Mouse (Mus musculus): ENCODE results near the gene Ins2. TPM values are rescaled to one million over a fixed set of nuclear protein-coding genes. Genes with fewer than 3 reads are reported as not detected.

Ins2 gene
- polyA plus RNA-seq, 1 experiment from 2014 or later = not detected

DNA sequence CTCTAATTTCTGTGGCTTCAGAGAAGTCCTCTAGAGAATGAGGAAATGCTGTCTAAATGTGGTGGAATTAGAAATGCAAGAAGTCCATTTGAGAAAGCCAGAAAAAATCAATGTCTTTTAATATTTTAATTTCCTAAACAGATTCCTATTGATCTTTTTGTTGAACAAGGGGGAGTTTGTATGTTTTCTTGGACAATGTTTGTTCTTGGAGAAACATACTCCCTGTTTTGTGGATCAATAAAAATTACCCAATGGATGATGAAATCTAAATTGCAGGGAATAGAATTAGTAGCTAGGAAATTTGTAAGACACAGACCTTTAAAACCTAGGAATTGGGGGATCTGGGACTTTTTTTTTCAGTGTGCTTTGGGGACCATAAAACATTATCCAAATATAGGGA lies 81.4 kb downstream of the Ins2 start:
- no peak for ATAC-seq (ENCODE audit: low read depth)

DNA sequence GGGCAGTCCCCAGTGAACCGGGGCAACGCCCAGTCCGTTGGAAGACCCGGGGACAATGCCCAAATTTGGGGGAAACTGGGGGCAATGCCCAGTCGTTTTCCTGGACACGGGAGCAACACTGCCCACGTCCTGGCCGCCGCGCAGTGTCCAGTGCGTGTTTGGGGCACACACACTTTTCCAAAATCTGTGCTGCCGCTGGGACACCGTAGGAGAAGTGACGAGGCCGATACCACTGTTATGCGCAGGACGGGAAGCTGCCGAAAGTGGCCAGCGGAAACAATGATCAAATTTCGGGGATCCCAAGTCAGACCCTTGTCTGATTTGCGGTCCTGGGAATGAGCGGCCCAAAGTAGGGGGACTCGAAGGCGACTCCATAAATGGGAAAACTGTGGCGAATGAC lies 82.1 kb downstream of the Ins2 start:
- H3K4me3 ChIP-seq = peak overlapping the region; percentile 36
- peak overlapping the region; percentile 58 for H3K9ac ChIP-seq
- no peaks in the 10 kb centered on the region for H3K36me3 ChIP-seq
- H3K4me1 ChIP-seq (replicated peaks) = peaks cover 33% of the 10 kb centered on the region
- ATAC-seq (ENCODE audit: low read depth) = no peak
- WGBS = under 1% methylated on average over 25 of the region's 25 CpGs
- peak overlapping the region; percentile 59; the same call in 1 of the 2 replicates for H3K27ac ChIP-seq (replicated peaks)
- H3K27me3 ChIP-seq = peaks cover 100% of the 10 kb centered on the region
- H3K4me2 ChIP-seq = peak overlapping the region; percentile 52
- H3K9me3 ChIP-seq = no peaks in the 10 kb centered on the region

More for the DNA sequence above, 81.4 kb downstream of the Ins2 start:
- H3K27ac ChIP-seq (replicated peaks) = no peak overlapping the region
- H3K36me3 ChIP-seq = no peaks in the 10 kb centered on the region
- no peak overlapping the region for H3K4me2 ChIP-seq
- H3K4me1 ChIP-seq (replicated peaks) = peaks cover 33% of the 10 kb centered on the region
- no peak overlapping the region for H3K4me3 ChIP-seq
- H3K27me3 ChIP-seq = peaks cover 100% of the 10 kb centered on the region
- no peaks in the 10 kb centered on the region for H3K9me3 ChIP-seq
- no peak overlapping the region for H3K9ac ChIP-seq

- Histone ChIP-seq H3K9me3 (no peaks in the 10 kb centered on the region), H3K4me1 (replicated peaks) (peaks cover 33% of the 10 kb centered on the region), H3K27me3 (peaks cover 100% of the 10 kb centered on the region), H3K36me3 (no peaks in the 10 kb centered on the region), H3K27ac (replicated peaks) (peak overlapping the region; percentile 59), H3K4me3 (peak overlapping the region; percentile 36), H3K4me2 (peak overlapping the region; percentile 52), H3K9ac (peak overlapping the region; percentile 58)
- WGBS = under 1% methylated on average over 29 of the region's 29 CpGs
- ATAC-seq (ENCODE audit: low read depth) = no peak
Measured at GRCm38 (mm10) chr7:142660651-142660945, 82.6 kb downstream of the Ins2 start.

DNA sequence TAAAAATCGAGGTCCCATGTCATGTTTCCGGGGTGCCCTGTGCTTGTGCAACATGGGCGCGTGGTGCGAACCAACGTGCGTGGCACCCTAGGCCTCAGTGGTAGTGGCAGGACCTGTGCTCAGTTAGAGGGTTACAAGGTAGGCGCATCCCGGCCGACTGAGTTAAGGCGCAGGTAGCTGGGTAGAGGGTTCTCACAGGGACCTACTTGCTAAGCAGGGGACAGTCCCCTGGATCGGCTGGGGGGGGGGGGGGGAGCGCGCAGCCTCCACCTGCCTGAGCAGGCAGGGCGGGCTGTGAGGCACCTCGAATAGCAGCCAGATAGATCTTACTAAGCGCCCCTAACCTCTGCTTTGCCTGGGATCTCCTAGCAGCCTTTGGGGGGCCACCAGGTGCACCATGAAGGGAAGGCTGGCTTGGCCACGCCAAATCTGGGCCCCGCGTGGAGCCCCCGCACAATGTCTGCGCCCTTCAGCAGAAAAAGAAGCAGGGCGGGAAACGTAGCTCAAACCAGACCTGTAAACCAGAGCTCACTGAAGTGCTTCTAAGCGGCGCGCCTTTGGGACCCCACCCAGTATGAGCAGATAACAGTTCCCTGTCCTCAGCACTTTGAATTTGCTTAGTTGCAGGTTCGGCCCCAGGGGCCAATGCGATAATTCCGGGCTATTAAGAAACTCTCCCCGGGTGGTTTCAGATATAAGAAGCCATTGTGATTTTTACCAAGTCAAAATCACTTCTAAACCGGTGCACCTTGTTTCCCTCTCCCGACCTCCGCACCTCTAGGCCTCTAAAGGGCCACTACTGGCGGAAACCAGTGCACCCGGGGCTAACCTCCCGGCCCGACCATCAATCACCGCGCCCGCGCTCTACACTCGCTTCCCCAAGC lies 83.2 kb downstream of the Ins2 start:
- Histone ChIP-seq H3K4me2 (peak overlapping the region; percentile 52), H3K4me1 (replicated peaks) (peaks cover 33% of the 10 kb centered on the region), H3K27ac (replicated peaks) (peak overlapping the region; percentile 59), H3K4me3 (peak overlapping the region; percentile 36), H3K9me3 (no peaks in the 10 kb centered on the region), H3K9ac (peak overlapping the region; percentile 64), H3K27me3 (peaks cover 100% of the 10 kb centered on the region), H3K36me3 (no peaks in the 10 kb centered on the region)
- WGBS = under 1% methylated on average over 43 of the region's 43 CpGs
- peak; percentile 37; the same call in 1 of the 2 replicates for ATAC-seq (ENCODE audit: low read depth)

GRCm38 (mm10) chr7:142659181-142659681 lies 84.0 kb downstream of the Ins2 start:
- Histone ChIP-seq H3K27ac (replicated peaks) (peak overlapping the region; percentile 52; the same call in 1 of the 2 replicates), H3K4me2 (peak overlapping the region; percentile 52), H3K27me3 (peaks cover 100% of the 10 kb centered on the region), H3K4me1 (replicated peaks) (peaks cover 32% of the 10 kb centered on the region), H3K36me3 (no peaks in the 10 kb centered on the region), H3K9me3 (no peaks in the 10 kb centered on the region), H3K4me3 (peak overlapping the region; percentile 36), H3K9ac (peak overlapping the region; percentile 64)
- 1% methylated on average over 57 of the region's 70 CpGs for WGBS
- ATAC-seq (ENCODE audit: low read depth) = peak; percentile 40

GRCm38 (mm10) chr7:142658681-142659180 lies 84.5 kb downstream of the Ins2 start:
- Histone ChIP-seq H3K9me3 (no peaks in the 10 kb centered on the region), H3K9ac (peak overlapping the region; percentile 64), H3K27me3 (peaks cover 100% of the 10 kb centered on the region), H3K36me3 (no peaks in the 10 kb centered on the region), H3K4me3 (peak overlapping the region; percentile 36), H3K27ac (replicated peaks) (peak overlapping the region; percentile 52; the same call in 1 of the 2 replicates), H3K4me1 (replicated peaks) (peaks cover 27% of the 10 kb centered on the region), H3K4me2 (peak overlapping the region; percentile 52)
- 0% methylated on average over 38 of the region's 40 CpGs for WGBS
- ATAC-seq (ENCODE audit: low read depth) = peak; percentile 17

DNA sequence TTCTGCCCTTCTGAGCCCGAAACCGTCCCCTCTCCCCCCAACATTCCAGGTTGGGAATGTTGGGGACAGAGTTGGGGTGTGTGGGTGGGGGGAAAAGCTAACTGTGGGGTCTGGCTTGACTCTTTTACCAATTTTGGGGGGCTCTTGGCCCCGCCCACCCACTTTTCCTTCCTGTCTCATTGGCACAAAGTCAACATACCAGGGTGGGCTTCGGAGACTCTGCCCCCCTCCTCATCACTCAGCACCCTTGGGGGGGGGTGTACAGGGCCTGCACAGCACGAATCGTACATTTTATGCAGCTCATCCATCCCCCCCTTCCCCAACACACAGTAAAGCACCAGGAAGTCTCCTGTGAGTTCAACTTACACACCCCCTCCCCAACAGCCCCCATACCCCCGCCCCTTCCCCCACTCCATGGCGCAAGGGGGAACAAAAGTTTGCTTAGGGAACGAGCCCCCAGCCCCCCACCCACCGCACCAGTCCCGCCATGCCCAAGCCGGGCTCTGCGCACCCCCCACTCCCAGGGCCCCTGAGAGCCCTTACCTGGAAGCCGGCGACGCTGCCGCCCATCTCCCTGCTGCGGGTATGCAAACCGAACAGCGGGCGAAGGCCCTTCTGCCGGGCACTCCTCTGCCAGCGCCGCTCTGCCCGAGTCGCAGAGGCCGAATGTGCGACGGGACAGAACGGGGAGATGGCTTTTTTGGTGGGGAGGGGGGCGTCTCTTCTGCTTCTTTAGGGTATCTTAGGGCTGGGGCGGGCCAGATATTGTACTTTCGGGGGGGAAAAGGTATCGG lies 85.2 kb downstream of the Ins2 start:
- Histone ChIP-seq H3K4me2 (peak overlapping the region; percentile 52), H3K4me3 (peak overlapping the region; percentile 36), H3K9ac (peak overlapping the region; percentile 64), H3K4me1 (replicated peaks) (peaks cover 25% of the 10 kb centered on the region), H3K9me3 (no peaks in the 10 kb centered on the region), H3K36me3 (no peaks in the 10 kb centered on the region), H3K27me3 (peaks cover 98% of the 10 kb centered on the region), H3K27ac (replicated peaks) (peak overlapping the region; percentile 52; the same call in 1 of the 2 replicates)
- ATAC-seq (ENCODE audit: low read depth) = no peak
- WGBS = 1% methylated on average over 34 of the region's 34 CpGs

- 3% methylated on average over 7 of the region's 9 CpGs for WGBS
- H3K36me3 ChIP-seq = no peaks in the 10 kb centered on the region
Measured at GRCm38 (mm10) chr7:142657341-142657791, 85.8 kb downstream of the Ins2 start.

GRCm38 (mm10) chr7:142656055-142656454 lies 87.1 kb downstream of the Ins2 start:
- H3K4me1 ChIP-seq (replicated peaks) = peaks cover 25% of the 10 kb centered on the region
- H3K4me3 ChIP-seq = peak overlapping the region; percentile 29
- no peak overlapping the region for H3K27ac ChIP-seq (replicated peaks)
- no peaks in the 10 kb centered on the region for H3K9me3 ChIP-seq
- no peaks in the 10 kb centered on the region for H3K36me3 ChIP-seq
- WGBS = 25% methylated on average over 4 of the region's 4 CpGs
- H3K27me3 ChIP-seq = peaks cover 96% of the 10 kb centered on the region
- H3K4me2 ChIP-seq = peak overlapping the region; percentile 39
- no peak overlapping the region for H3K9ac ChIP-seq
- ATAC-seq (ENCODE audit: low read depth) = no peak

More at GRCm38 (mm10) chr7:142657341-142657791, 85.8 kb downstream of the Ins2 start:
- Histone ChIP-seq H3K4me2 (peak overlapping the region; percentile 52), H3K9ac (peak overlapping the region; percentile 64), H3K9me3 (no peaks in the 10 kb centered on the region), H3K4me1 (replicated peaks) (peaks cover 25% of the 10 kb centered on the region), H3K27me3 (peaks cover 98% of the 10 kb centered on the region), H3K27ac (replicated peaks) (no peak overlapping the region), H3K4me3 (peak overlapping the region; percentile 36)
- ATAC-seq (ENCODE audit: low read depth) = no peak

- peaks cover 22% of the 10 kb centered on the region for H3K4me1 ChIP-seq (replicated peaks)
- H3K9me3 ChIP-seq = no peaks in the 10 kb centered on the region
- H3K9ac ChIP-seq = no peak overlapping the region
- H3K27ac ChIP-seq (replicated peaks) = no peak overlapping the region
- 17% methylated on average over 11 of the region's 11 CpGs for WGBS
- no peaks in the 10 kb centered on the region for H3K36me3 ChIP-seq
- H3K27me3 ChIP-seq = peaks cover 95% of the 10 kb centered on the region
- peak overlapping the region; percentile 17; the same call in 1 of the 2 replicates for H3K4me3 ChIP-seq
- H3K4me2 ChIP-seq = peak overlapping the region; percentile 39
- no peak for ATAC-seq (ENCODE audit: low read depth)
Measured at GRCm38 (mm10) chr7:142655633-142656032, 87.5 kb downstream of the Ins2 start.

DNA sequence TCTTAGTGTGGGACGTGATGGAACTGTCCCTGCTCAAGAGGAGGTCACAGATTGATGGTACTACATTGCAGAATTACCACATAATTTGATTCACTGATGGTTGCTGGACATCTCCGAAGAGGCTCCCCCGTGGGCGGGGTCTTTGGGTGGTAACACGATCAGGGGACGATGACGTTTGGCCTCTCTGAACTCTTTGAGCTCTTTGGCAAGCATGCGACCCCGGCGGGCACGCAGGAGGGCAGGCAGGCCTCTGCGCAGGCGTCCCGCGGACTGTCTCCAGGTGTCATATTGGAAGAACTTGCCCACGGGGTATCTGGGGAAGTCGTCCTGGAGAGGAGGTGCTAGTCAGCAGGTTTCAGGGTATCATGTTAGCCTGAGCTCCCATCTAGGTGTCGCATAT lies 89.5 kb downstream of the Ins2 start:
- H3K9me3 ChIP-seq = no peaks in the 10 kb centered on the region
- ATAC-seq (ENCODE audit: low read depth) = no peak
- peaks cover 9% of the 10 kb centered on the region for H3K4me1 ChIP-seq (replicated peaks)
- H3K4me3 ChIP-seq = no peak overlapping the region
- no peak overlapping the region for H3K4me2 ChIP-seq
- no peak overlapping the region for H3K27ac ChIP-seq (replicated peaks)
- no peak overlapping the region for H3K9ac ChIP-seq
- 14% methylated on average over 18 of the region's 18 CpGs for WGBS
- peaks cover 76% of the 10 kb centered on the region for H3K27me3 ChIP-seq
- H3K36me3 ChIP-seq = no peaks in the 10 kb centered on the region
